Mouse (Mus musculus) CH12.LX (cell line): ENCODE measurements at regions not wholly inside any gene's neighbourhood (a gene's known extent, or its start where the extent isn't known, plus 50 kb on each side); places are given as distances from the start of the nearest gene placed in this dataset.

Source experiments
- CTCF ChIP-seq, 2 experiments: IDR thresholded peaks in 1 of 2; conservative IDR thresholded peaks in 1 of 2; 2 replicates each; pipeline ENCODE4 v1.5.1; 2011 to 2012; ENCODE audit warnings: low read depth in 2 of 2, low read length in 2 of 2, improper control_type of control experiment in 1 of 2, inconsistent platforms in 1 of 2, mild to moderate bottlenecking in 1 of 2, moderate library complexity in 1 of 2
- EP300 ChIP-seq: IDR thresholded peaks from 2 replicates; pipeline ENCODE4 v1.6.1; 2011; ENCODE audit warnings: low read length, improper control_type of control experiment
- HCFC1 ChIP-seq: IDR thresholded peaks from 2 replicates; pipeline ENCODE4 v1.6.1; 2012; ENCODE audit warnings: low read depth, mild to moderate bottlenecking, inconsistent platforms, low read length, improper control_type of control experiment
- KAT2A ChIP-seq: IDR thresholded peaks from 2 replicates; pipeline ENCODE4 v1.6.1; 2012; ENCODE audit warnings: low read length, improper control_type of control experiment, inconsistent platforms; ENCODE audit not compliant: insufficient replicate concordance
- NELFE ChIP-seq: IDR thresholded peaks from 2 replicates; pipeline ENCODE4 v1.6.1; 2011; ENCODE audit warnings: low read depth, low read length, improper control_type of control experiment
- PAX5 ChIP-seq: IDR thresholded peaks from 2 replicates; pipeline ENCODE4 v1.6.1; 2012; ENCODE audit warnings: low read length, inconsistent platforms, mixed read lengths
- POLR2A ChIP-seq: IDR thresholded peaks from 2 replicates; pipeline ENCODE4 v1.6.1; 2011; ENCODE audit warnings: low read depth, mild to moderate bottlenecking, improper control_type of control experiment, low read length
- POLR2AphosphoS2 ChIP-seq: IDR thresholded peaks from 2 replicates; pipeline ENCODE4 v1.6.1; 2011; ENCODE audit warnings: low read depth, low read length, improper control_type of control experiment
- RAD21 ChIP-seq: IDR thresholded peaks from 2 replicates; pipeline ENCODE4 v1.6.1; 2011; ENCODE audit warnings: low read depth, mild to moderate bottlenecking, low read length, improper control_type of control experiment, moderate library complexity
- SIN3A ChIP-seq: IDR thresholded peaks from 2 replicates; pipeline ENCODE4 v1.6.1; 2012; ENCODE audit warnings: low read length, improper control_type of control experiment, inconsistent platforms
- TBP ChIP-seq: conservative IDR thresholded peaks from 2 replicates; pipeline ENCODE4 v1.6.1; 2011; ENCODE audit warnings: low read depth, low read length, improper control_type of control experiment
- USF1 ChIP-seq: IDR thresholded peaks from 2 replicates; pipeline ENCODE4 v1.6.1; 2014; ENCODE audit warnings: low read depth, mild to moderate bottlenecking, inconsistent platforms, low read length, improper control_type of control experiment
- USF2 ChIP-seq: conservative IDR thresholded peaks from 2 replicates; pipeline ENCODE4 v1.6.1; 2011; ENCODE audit warnings: low read depth, low read length, improper control_type of control experiment
- ZKSCAN1 ChIP-seq: IDR thresholded peaks from 2 replicates; pipeline ENCODE4 v1.6.1; 2012; ENCODE audit warnings: low read depth, inconsistent platforms, low read length, improper control_type of control experiment, borderline replicate concordance

DNA sequence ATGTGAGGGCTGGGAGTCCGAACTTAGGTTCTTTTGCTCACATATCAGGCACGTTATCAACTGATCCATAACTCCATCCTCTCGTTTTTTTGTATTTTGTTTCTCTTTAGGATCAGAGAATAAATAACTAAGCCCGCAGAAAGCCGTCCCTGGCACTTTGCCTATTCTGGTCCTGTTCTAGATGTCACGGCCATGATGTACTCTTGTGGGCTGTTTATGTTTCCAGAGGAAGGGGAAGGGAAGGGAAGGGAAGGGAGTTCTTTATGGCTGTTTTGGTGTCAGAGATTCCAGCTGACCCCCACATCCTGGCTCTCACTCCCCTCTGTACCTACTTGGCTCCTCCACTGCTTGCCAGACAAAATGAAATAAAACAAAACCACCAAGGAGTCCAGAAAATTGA, 272.1 kb upstream of the Gadl1 start:
- TF ChIP-seq USF2 (no peak), CTCF (conservative IDR thresholded peaks at IDR 0.05 in 1 of 2, IDR thresholded peaks at IDR 0.05 in 1 of 2; ENCODE audit: low read depth in 2 of 2, low read length in 2 of 2) (no peak), EP300 (no peak), POLR2A (no peak), ZKSCAN1 (no peak), HCFC1 (no peak), USF1 (no peak), RAD21 (no peak), POLR2AphosphoS2 (no peak), SIN3A (no peak), KAT2A (no peak), NELFE (no peak), PAX5 (no peak), TBP (no peak)
